Mouse (Mus musculus): ENCODE data around the gene Grm1. TPM values are rescaled to one million over a fixed set of nuclear protein-coding genes. Genes with fewer than 3 reads are reported as not detected.

The Grm1 gene
- total and polyA plus RNA-seq, 2 experiments from 2014 or later = 13.9 to 29.8 TPM

GRCm38 (mm10) chr10:11032221-11032620 is 49.9 kb downstream of the Grm1 start:
- Histone ChIP-seq H3K9me3 (ENCODE audit: low read length) (no peaks in the 10 kb centered on the region), H3K4me2 (ENCODE audit: low read depth, low read length) (no peak overlapping the region), H3K27me3 (ENCODE audit: insufficient read depth, low read length) (no peaks in the 10 kb centered on the region), H3K36me3 (ENCODE audit: insufficient read depth, low read length) (no peaks in the 10 kb centered on the region), H3K4me1 (ENCODE audit: insufficient read depth, low read length) (no peaks in the 10 kb centered on the region), H3K27ac (no peak overlapping the region), H3K4me3 (ENCODE audit: low read length) (no peak overlapping the region), H3K9ac (replicated peaks; ENCODE audit: low read length) (no peak overlapping the region)
- ATAC-seq = no peak
- no peak for DNase-seq (ENCODE audit: low spot score)
- 82% methylated on average over 2 of the region's 2 CpGs for WGBS
- no peak for TF ChIP-seq CTCF (IDR thresholded peaks at IDR 0.05; ENCODE audit: low read depth)

- ATAC-seq = peak; percentile 63
- no peak overlapping the region for H3K9ac ChIP-seq (replicated peaks; ENCODE audit: low read length)
Measured at GRCm38 (mm10) chr10:11025764-11026518, 56.2 kb downstream of the Grm1 start.

GRCm38 (mm10) chr10:11018970-11019531 is 63.1 kb downstream of the Grm1 start:
- H3K27me3 ChIP-seq (ENCODE audit: insufficient read depth, low read length) = no peaks in the 10 kb centered on the region
- WGBS = 70% methylated on average over 2 of the region's 2 CpGs
- ATAC-seq (no peak), DNase-seq (ENCODE audit: low spot score) (no peak)
- no peak overlapping the region for H3K27ac ChIP-seq
- no peaks in the 10 kb centered on the region for H3K36me3 ChIP-seq (ENCODE audit: insufficient read depth, low read length)
- H3K9me3 ChIP-seq (ENCODE audit: low read length) = no peaks in the 10 kb centered on the region
- H3K4me2 ChIP-seq (ENCODE audit: low read depth, low read length) = no peak overlapping the region
- no peak overlapping the region for H3K9ac ChIP-seq (replicated peaks; ENCODE audit: low read length)
- no peak overlapping the region for H3K4me3 ChIP-seq (ENCODE audit: low read length)
- TF ChIP-seq CTCF (IDR thresholded peaks at IDR 0.05; ENCODE audit: low read depth) = no peak
- no peaks in the 10 kb centered on the region for H3K4me1 ChIP-seq (ENCODE audit: insufficient read depth, low read length)

More at GRCm38 (mm10) chr10:11025764-11026518, 56.2 kb downstream of the Grm1 start:
- H3K36me3 ChIP-seq (ENCODE audit: insufficient read depth, low read length) = no peaks in the 10 kb centered on the region
- DNase-seq (ENCODE audit: low spot score) = peak; percentile 11
- no peak overlapping the region for H3K4me2 ChIP-seq (ENCODE audit: low read depth, low read length)
- H3K27me3 ChIP-seq (ENCODE audit: insufficient read depth, low read length) = no peaks in the 10 kb centered on the region
- TF ChIP-seq CTCF (IDR thresholded peaks at IDR 0.05; ENCODE audit: low read depth) = no peak
- no peaks in the 10 kb centered on the region for H3K4me1 ChIP-seq (ENCODE audit: insufficient read depth, low read length)
- no peak overlapping the region for H3K4me3 ChIP-seq (ENCODE audit: low read length)
- 18% methylated on average over 6 of the region's 6 CpGs for WGBS
- peak overlapping the region; percentile 16; the same call in 1 of the 2 replicates for H3K27ac ChIP-seq
- no peaks in the 10 kb centered on the region for H3K9me3 ChIP-seq (ENCODE audit: low read length)

GRCm38 (mm10) chr10:11013653-11014052 is 68.5 kb downstream of the Grm1 start:
- 57% methylated on average over 3 of the region's 3 CpGs for WGBS
- Histone ChIP-seq H3K9me3 (ENCODE audit: low read length) (no peaks in the 10 kb centered on the region), H3K4me1 (ENCODE audit: insufficient read depth, low read length) (no peaks in the 10 kb centered on the region), H3K36me3 (ENCODE audit: insufficient read depth, low read length) (no peaks in the 10 kb centered on the region), H3K9ac (replicated peaks; ENCODE audit: low read length) (no peak overlapping the region), H3K27me3 (ENCODE audit: insufficient read depth, low read length) (no peaks in the 10 kb centered on the region), H3K4me3 (ENCODE audit: low read length) (no peak overlapping the region), H3K4me2 (ENCODE audit: low read depth, low read length) (no peak overlapping the region), H3K27ac (no peak overlapping the region)
- DNase-seq (ENCODE audit: low spot score) (no peak), ATAC-seq (no peak)
- no peak for TF ChIP-seq CTCF (IDR thresholded peaks at IDR 0.05; ENCODE audit: low read depth)

GRCm38 (mm10) chr10:10996766-10997165 is 85.4 kb downstream of the Grm1 start:
- ATAC-seq (no peak), DNase-seq (ENCODE audit: low spot score) (no peak)
- H3K4me3 ChIP-seq (ENCODE audit: low read length) = no peak overlapping the region
- H3K4me2 ChIP-seq (ENCODE audit: low read depth, low read length) = no peak overlapping the region
- no peaks in the 10 kb centered on the region for H3K36me3 ChIP-seq (ENCODE audit: insufficient read depth, low read length)
- WGBS = 19% methylated on average over 1 of the region's 1 CpGs
- H3K4me1 ChIP-seq (ENCODE audit: insufficient read depth, low read length) = no peaks in the 10 kb centered on the region
- H3K9me3 ChIP-seq (ENCODE audit: low read length) = no peaks in the 10 kb centered on the region
- no peak overlapping the region for H3K9ac ChIP-seq (replicated peaks; ENCODE audit: low read length)
- no peak overlapping the region for H3K27ac ChIP-seq
- no peak for TF ChIP-seq CTCF (IDR thresholded peaks at IDR 0.05; ENCODE audit: low read depth)
- H3K27me3 ChIP-seq (ENCODE audit: insufficient read depth, low read length) = no peaks in the 10 kb centered on the region

GRCm38 (mm10) chr10:10991708-10992107 is 90.4 kb downstream of the Grm1 start:
- WGBS = 37% methylated on average over 3 of the region's 3 CpGs
- TF ChIP-seq CTCF (IDR thresholded peaks at IDR 0.05; ENCODE audit: low read depth) = no peak

GRCm38 (mm10) chr10:10971311-10971710 is 110.8 kb downstream of the Grm1 start:
- DNase-seq (ENCODE audit: low spot score) (no peak), ATAC-seq (no peak)
- Histone ChIP-seq H3K36me3 (ENCODE audit: insufficient read depth, low read length) (no peaks in the 10 kb centered on the region), H3K9ac (replicated peaks; ENCODE audit: low read length) (no peak overlapping the region), H3K4me3 (ENCODE audit: low read length) (no peak overlapping the region), H3K9me3 (ENCODE audit: low read length) (no peaks in the 10 kb centered on the region), H3K27me3 (ENCODE audit: insufficient read depth, low read length) (no peaks in the 10 kb centered on the region), H3K4me1 (ENCODE audit: insufficient read depth, low read length) (no peaks in the 10 kb centered on the region), H3K27ac (no peak overlapping the region), H3K4me2 (ENCODE audit: low read depth, low read length) (no peak overlapping the region)
- 54% methylated on average over 2 of the region's 2 CpGs for WGBS
- no peak for TF ChIP-seq CTCF (IDR thresholded peaks at IDR 0.05; ENCODE audit: low read depth)

More at GRCm38 (mm10) chr10:10991708-10992107, 90.4 kb downstream of the Grm1 start:
- Histone ChIP-seq H3K27ac (no peak overlapping the region), H3K27me3 (ENCODE audit: insufficient read depth, low read length) (no peaks in the 10 kb centered on the region), H3K9ac (replicated peaks; ENCODE audit: low read length) (no peak overlapping the region), H3K36me3 (ENCODE audit: insufficient read depth, low read length) (no peaks in the 10 kb centered on the region), H3K4me2 (ENCODE audit: low read depth, low read length) (no peak overlapping the region), H3K4me3 (ENCODE audit: low read length) (no peak overlapping the region), H3K9me3 (ENCODE audit: low read length) (no peaks in the 10 kb centered on the region), H3K4me1 (ENCODE audit: insufficient read depth, low read length) (no peaks in the 10 kb centered on the region)
- ATAC-seq = no peak
- DNase-seq (ENCODE audit: low spot score) = no peak

All from hindbrain, postnatal 0 days (tissue).